Mouse (Mus musculus): ENCODE measurements around the gene Tex29. TPM values are rescaled to one million over a fixed set of nuclear protein-coding genes. Genes with fewer than 3 reads are reported as not detected.

Tex29 gene
- not detected for polyA plus RNA-seq (2021)

- ChIA-PET CTCF (interaction anchor here (1.1 to 1.4 kb wide), 2 partner anchors 10 to 19 kb away, joined by 3 to 4 read pairs; no protein-coding TSS in a partner anchor), POLR2A (no interaction called here)
- TF ChIP-seq CTCF (IDR thresholded peaks at IDR 0.05), result no peak
- in situ Hi-C loops (cut with MboI; ENCODE audit: low pct_unique_long_range_greater_than_20kb), result no loop called here
- no peaks in the 10 kb centered on the region for H3K27me3 ChIP-seq
- DNase-seq (ENCODE audit: low read depth, low spot score) (no peak), ATAC-seq (no peak)
These were observed at the start of gene Tex29 for GRCm38 (mm10) chr8:11840174-11840573. TSS of gene Tex29 (plus strand) at chr8:11840474.

GRCm38 (mm10) chr8:11794956-11795355 lies 45.3 kb upstream of the Tex29 start:
- no peak for ATAC-seq
- DNase-seq (ENCODE audit: low read depth, low spot score), result no peak
- no peaks in the 10 kb centered on the region for H3K27me3 ChIP-seq
- ChIA-PET POLR2A (interaction anchor here (1.0 kb wide), 1 partner anchor 28 kb away, joined by 3 read pairs; no protein-coding TSS in a partner anchor), CTCF (interaction anchor here (1.0 kb wide), 1 partner anchor 124 kb away, joined by 3 read pairs; no protein-coding TSS in a partner anchor)
- in situ Hi-C loops (cut with MboI; ENCODE audit: low pct_unique_long_range_greater_than_20kb), result no loop called here
- no peak for TF ChIP-seq CTCF (IDR thresholded peaks at IDR 0.05)

- in situ Hi-C loops (cut with MboI; ENCODE audit: low pct_unique_long_range_greater_than_20kb), result no loop called here
- POLR2A ChIA-PET, result no interaction called here
- DNase-seq (ENCODE audit: low read depth, low spot score) (no peak), ATAC-seq (no peak)
- H3K27me3 ChIP-seq, result no peaks in the 10 kb centered on the region
- CTCF ChIA-PET, result interaction anchor here (1.3 to 1.5 kb wide), 2 partner anchors 17 to 19 kb away, joined by 3 read pairs; no protein-coding TSS in a partner anchor
- no peak for TF ChIP-seq CTCF (IDR thresholded peaks at IDR 0.05)
These were observed 43.1 kb upstream of the Tex29 start for GRCm38 (mm10) chr8:11797128-11797527.

DNA sequence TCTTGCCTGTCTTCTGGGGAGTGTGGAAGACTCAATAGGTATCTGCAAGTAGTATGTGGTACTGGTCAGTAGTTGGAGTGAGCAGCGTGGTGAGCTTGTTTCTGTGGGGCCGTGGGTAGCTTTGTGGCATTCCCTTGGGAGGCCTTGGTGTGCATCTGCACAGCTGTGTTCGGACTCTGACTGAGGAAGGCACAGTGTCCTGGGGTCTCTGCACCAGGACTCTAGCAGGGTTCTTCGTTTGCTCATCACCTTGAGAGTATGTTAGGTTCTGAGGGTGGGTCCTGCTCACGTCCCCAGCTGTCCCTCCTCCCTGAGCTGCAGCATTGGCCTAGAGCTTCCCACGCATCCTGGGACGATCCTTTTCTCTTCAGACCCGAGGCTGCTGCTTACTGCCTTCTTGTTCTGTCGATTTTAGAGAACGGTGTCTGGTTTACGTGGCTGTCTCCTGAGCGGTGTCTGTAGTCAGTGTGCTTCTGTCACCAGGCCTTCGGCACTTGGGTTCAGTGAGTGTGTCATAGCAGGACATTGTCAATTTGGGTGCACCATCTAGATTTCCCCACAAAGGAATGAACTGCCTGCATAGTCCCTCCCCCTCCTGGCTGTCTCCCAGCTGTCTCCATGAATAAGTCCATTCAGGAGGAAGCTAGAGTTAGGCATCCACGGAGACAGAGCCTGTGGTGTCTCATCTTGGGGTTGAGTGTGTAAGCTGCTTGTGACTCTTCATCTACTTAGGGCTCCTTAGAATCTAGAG lies 42.4 kb upstream of the Tex29 start:
- no peak for DNase-seq (ENCODE audit: low read depth, low spot score)

DNA sequence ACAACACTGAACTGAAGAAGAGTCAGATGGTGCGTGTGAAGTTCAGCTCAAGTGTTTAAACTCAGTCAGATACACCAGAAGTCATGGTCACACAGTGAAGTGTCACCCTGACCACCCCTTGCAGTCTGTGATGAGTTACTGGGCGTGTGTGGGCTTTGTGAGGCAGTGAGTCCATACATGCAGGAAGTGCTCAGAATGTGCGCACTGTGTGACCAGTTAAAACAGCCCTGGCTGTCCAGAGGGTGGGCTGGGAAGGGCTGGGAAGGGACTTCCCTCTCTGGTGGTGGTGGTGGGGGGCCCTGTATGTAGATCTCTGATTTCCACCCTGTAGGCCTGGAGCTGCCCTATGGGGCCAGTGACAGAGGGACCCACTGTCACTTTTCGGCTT lies 41.8 kb upstream of the Tex29 start:
- ChIA-PET POLR2A (no interaction called here), CTCF (interaction anchor here (1.5 to 3.5 kb wide), 2 partner anchors 10 to 19 kb away, joined by 3 to 14 read pairs; no protein-coding TSS in a partner anchor)
- no peak for DNase-seq (ENCODE audit: low read depth, low spot score)
- no peak for ATAC-seq
- H3K27me3 ChIP-seq, result no peaks in the 10 kb centered on the region
- TF ChIP-seq CTCF (IDR thresholded peaks at IDR 0.05), result no peak
- in situ Hi-C loops (cut with MboI; ENCODE audit: low pct_unique_long_range_greater_than_20kb), result no loop called here

More for the DNA sequence above, 42.4 kb upstream of the Tex29 start:
- peak; percentile 29 for ATAC-seq
- CTCF ChIA-PET, result interaction anchor here (1.3 to 3.5 kb wide), 3 partner anchors 10 to 20 kb away, joined by 3 to 14 read pairs (median 3); no protein-coding TSS in a partner anchor
- in situ Hi-C loops (cut with MboI; ENCODE audit: low pct_unique_long_range_greater_than_20kb), result no loop called here
- H3K27me3 ChIP-seq, result no peaks in the 10 kb centered on the region
- TF ChIP-seq CTCF (IDR thresholded peaks at IDR 0.05), result no peak
- POLR2A ChIA-PET, result no interaction called here

DNA sequence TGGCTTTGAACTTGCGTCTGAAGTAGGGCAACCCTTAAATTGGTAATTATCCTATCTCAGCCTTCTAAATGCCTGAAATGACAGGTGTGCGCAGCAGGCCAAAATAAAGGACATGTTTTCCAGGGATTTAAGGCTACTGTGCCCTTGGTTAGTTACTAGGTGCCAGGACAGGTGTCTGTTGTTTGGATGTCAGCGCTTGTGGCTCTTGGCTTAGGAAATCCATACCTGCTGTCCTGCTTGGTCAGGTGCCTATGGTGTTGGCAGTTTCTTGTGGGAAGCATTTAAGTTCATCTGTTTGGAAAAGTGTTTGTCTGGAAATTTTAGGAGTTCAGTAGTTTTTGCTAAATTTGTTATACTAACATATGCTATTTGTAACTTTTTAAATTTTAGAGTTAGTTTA lies 41.2 kb upstream of the Tex29 start:
- ATAC-seq (no peak), DNase-seq (ENCODE audit: low read depth, low spot score) (no peak)
- in situ Hi-C loops (cut with MboI; ENCODE audit: low pct_unique_long_range_greater_than_20kb), result no loop called here
- TF ChIP-seq CTCF (IDR thresholded peaks at IDR 0.05), result no peak
- H3K27me3 ChIP-seq, result no peaks in the 10 kb centered on the region
- POLR2A ChIA-PET, result no interaction called here
- CTCF ChIA-PET, result interaction anchor here (3.5 kb wide), 1 partner anchor 11 kb away, joined by 14 read pairs; no protein-coding TSS in a partner anchor

DNA sequence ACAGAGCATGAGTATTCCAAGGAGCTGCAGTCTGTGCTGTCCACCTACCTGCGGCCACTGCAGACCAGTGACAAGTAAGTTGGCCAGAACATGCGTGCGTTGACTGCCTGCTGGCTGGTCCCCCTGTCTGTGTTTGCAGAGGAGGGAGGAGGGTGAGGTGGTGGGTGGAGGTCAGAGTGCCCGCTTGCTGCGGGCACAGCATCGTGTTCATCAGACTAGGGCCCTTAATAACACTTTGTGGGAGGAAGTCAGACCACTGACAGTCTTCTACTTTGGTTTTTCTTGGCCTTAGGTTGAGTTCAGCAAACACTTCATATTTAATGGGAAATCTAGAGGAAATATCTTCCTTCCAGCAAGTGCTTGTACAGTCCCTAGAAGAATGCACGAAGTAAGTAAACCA lies 39.8 kb upstream of the Tex29 start:
- DNase-seq (ENCODE audit: low read depth, low spot score) (no peak), ATAC-seq (no peak)
- ChIA-PET CTCF (interaction anchor here (0.8 to 3.5 kb wide), 3 partner anchors 11 to 44 kb away, joined by 3 to 14 read pairs (median 8); no protein-coding TSS in a partner anchor), POLR2A (no interaction called here)
- TF ChIP-seq CTCF (IDR thresholded peaks at IDR 0.05), result no peak
- H3K27me3 ChIP-seq, result no peaks in the 10 kb centered on the region
- in situ Hi-C loops (cut with MboI; ENCODE audit: low pct_unique_long_range_greater_than_20kb), result no loop called here

- TF ChIP-seq CTCF (IDR thresholded peaks at IDR 0.05), result no peak
- DNase-seq (ENCODE audit: low read depth, low spot score) (no peak), ATAC-seq (peak; percentile 51)
- ChIA-PET POLR2A (no interaction called here), CTCF (interaction anchor here (2.3 kb wide), 1 partner anchor 10 kb away, joined by 8 read pairs; no protein-coding TSS in a partner anchor)
- H3K27me3 ChIP-seq, result no peaks in the 10 kb centered on the region
- in situ Hi-C loops (cut with MboI; ENCODE audit: low pct_unique_long_range_greater_than_20kb), result no loop called here
These were observed 38.7 kb upstream of the Tex29 start for GRCm38 (mm10) chr8:11801571-11801970.

DNA sequence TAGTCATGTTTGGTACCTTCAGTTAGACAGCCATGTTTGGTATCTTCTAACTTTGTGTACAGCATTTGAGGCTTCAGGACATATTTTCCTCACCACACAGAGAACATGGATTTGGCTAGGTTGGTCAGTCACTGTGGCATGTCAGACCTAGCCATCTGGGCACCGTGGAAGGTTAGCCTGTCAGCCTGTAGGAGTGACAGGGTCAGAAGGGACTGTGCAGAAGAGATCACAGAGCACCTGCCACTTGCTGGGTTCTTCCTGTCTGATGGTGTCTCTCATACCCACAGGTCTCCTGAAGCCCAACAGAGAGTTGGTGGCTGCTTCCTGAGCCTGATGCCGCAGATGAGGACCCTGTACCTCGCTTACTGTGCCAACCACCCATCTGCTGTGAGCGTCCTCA lies 35.4 kb upstream of the Tex29 start:
- in situ Hi-C loops (cut with MboI; ENCODE audit: low pct_unique_long_range_greater_than_20kb), result no loop called here

DNA sequence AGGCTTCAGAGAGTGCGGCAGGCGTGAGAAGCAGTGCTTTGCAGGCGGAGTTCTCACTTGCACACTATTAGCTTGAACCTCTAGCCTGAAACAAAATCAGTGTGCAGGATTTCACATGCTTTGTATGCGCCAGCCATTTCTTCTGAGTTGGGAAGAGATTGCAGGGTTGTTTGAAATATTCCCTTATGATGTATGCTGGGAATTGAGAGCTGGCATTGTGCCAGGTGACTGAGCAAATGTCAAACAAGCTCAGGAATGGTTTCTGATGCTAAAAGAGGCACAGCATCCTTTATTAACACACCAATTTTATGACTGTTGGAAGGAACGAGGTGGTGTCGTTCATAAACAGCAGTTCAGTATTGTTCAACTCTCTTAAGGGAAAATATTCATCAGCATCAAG lies 34.0 kb upstream of the Tex29 start:
- TF ChIP-seq CTCF (IDR thresholded peaks at IDR 0.05), result no peak
- in situ Hi-C loops (cut with MboI; ENCODE audit: low pct_unique_long_range_greater_than_20kb), result no loop called here
- ChIA-PET CTCF (interaction anchor here (0.9 to 1.6 kb wide), 2 partner anchors 15 to 21 kb away, joined by 3 to 5 read pairs; no protein-coding TSS in a partner anchor), POLR2A (no interaction called here)
- no peaks in the 10 kb centered on the region for H3K27me3 ChIP-seq
- ATAC-seq, result no peak
- no peak for DNase-seq (ENCODE audit: low read depth, low spot score)

More for the DNA sequence above, 35.4 kb upstream of the Tex29 start:
- POLR2A ChIA-PET, result no interaction called here
- H3K27me3 ChIP-seq, result no peaks in the 10 kb centered on the region
- CTCF ChIA-PET, result interaction anchor here (1.6 to 2.0 kb wide), 2 partner anchors 16 to 48 kb away, joined by 4 to 5 read pairs; no protein-coding TSS in a partner anchor
- DNase-seq (ENCODE audit: low read depth, low spot score) (no peak), ATAC-seq (no peak)
- no peak for TF ChIP-seq CTCF (IDR thresholded peaks at IDR 0.05)

- no peak for TF ChIP-seq CTCF (IDR thresholded peaks at IDR 0.05)
- in situ Hi-C loops (cut with MboI; ENCODE audit: low pct_unique_long_range_greater_than_20kb), result no loop called here
- ChIA-PET POLR2A (no interaction called here), CTCF (interaction anchor here (0.7 to 1.3 kb wide), 3 partner anchors 8 to 20 kb away, joined by 3 read pairs; no protein-coding TSS in a partner anchor)
- ATAC-seq (no peak), DNase-seq (ENCODE audit: low read depth, low spot score) (no peak)
- H3K27me3 ChIP-seq, result no peaks in the 10 kb centered on the region
These were observed 32.9 kb upstream of the Tex29 start for GRCm38 (mm10) chr8:11807361-11807760.

All from Patski (cell line).